ENCODE assay signal across 8 mouse cellular contexts in the genomic region with DNA sequence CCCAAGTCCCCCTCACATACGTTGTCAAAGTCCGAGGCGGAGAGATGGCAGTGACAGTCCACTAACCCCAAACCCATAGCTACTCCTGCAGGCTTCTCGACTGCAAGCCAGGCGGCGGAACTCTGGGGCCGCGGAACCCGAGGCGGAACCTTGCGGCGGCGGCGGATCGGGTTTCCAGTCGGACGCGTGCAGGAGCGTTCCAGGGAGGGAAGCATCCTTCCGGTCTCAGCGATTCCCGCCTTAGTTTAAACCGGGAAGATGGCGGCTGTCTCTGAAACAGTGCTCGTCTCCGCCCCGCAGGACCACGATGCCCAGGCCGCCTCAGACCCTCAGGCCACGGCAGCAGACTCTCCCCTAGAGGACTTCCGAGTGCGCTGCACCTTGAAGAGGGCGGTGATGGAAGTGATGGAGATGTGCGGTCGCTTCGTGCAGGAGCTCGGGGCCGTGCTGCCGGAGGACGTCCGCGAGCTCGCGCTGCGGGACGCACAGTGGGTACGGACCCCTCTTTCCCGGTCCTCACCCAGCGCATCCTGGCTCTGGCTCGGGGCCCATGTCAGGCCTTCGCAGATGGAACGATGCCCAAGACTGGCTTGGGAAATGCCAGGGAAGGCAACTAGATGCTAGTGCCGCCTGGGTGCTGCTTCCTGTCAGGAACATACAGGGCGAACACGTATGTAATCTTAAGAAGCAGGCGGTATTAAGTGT. TPM values are rescaled to one million over a fixed set of nuclear protein-coding genes. Genes with fewer than 3 reads are reported as not detected.
DNase-seq lines count a peak whose midpoint lies in the region; ATAC-seq and TF ChIP-seq lines count a peak whose summit lies in the region.

A gene (minus strand): TSS at position 152 of the 705 bp plus-strand sequence.
A gene (plus strand): TSS at position 232 of the 705 bp plus-strand sequence.

- H3K9me3 ChIP-seq in hindbrain, embryonic 12.5 days (replicated peaks): no peaks in the 10 kb centered on the region

- ATAC-seq in Patski: peak; percentile 87
- ATAC-seq in hindbrain, embryonic 12.5 days (ENCODE audit: low FRiP score): peak; percentile 91

- H3K4me2 ChIP-seq in hindbrain, embryonic 12.5 days (replicated peaks): peak within 1 kb of the TSS; percentile 95

- POLR2A ChIA-PET in Patski (lab: Charles Lee): interaction anchor here (0.7 to 2.2 kb wide), 4 partner anchors 14 to 118 kb away, joined by 3 to 5 read pairs (median 4); no protein-coding TSS in a partner anchor

- H3K27ac ChIP-seq in hindbrain, embryonic 12.5 days: peak within 1 kb of the TSS; percentile 44; the same call in 1 of the 2 replicates

- peak within 1 kb of the TSS; percentile 76 for H3K9ac ChIP-seq in hindbrain, embryonic 12.5 days

- peaks cover 18% of the 10 kb centered on the region for H3K4me1 ChIP-seq in hindbrain, embryonic 12.5 days

- WGBS in hindbrain, embryonic 12.5 days: under 1% methylated on average over 54 of the region's 56 CpGs

- CTCF ChIA-PET in Patski (lab: Charles Lee): interaction anchor here (0.9 to 3.0 kb wide), 5 partner anchors 10 to 118 kb away, joined by 3 to 11 read pairs (median 4); no protein-coding TSS in a partner anchor

- peak within 1 kb of the TSS; percentile 86 for H3K4me3 ChIP-seq in hindbrain, embryonic 12.5 days

- in situ Hi-C loops in Patski (cut with MboI; ENCODE audit: low pct_unique_long_range_greater_than_20kb): loop anchor here (5.0 kb wide), 2 partner anchors 56 to 121 kb away; no protein-coding TSS in a partner anchor

- H3K27me3 ChIP-seq in Patski: no peaks in the 10 kb centered on the region
- no peaks in the 10 kb centered on the region; the same call in 1 of the 2 replicates for H3K27me3 ChIP-seq in hindbrain, embryonic 12.5 days

- no peak for DNase-seq in Patski (ENCODE audit: low read depth, low spot score)
- DNase-seq in cerebellum, postnatal 10 days: peak; percentile 95 to 96
- peak; percentile 81 to 90 for DNase-seq in frontal cortex, postnatal 10 days (ENCODE audit: low spot score in 2 of 2)
- DNase-seq in layer of hippocampus, postnatal 14 days (ENCODE audit: low spot score in 2 of 2): peak; percentile 92 to 94
- DNase-seq in lung, postnatal 10 days: peak; percentile 94
- DNase-seq in ovary, postnatal 14 days (ENCODE audit: low spot score): peak; percentile 93
- peak; percentile 82 to 92 for DNase-seq in thymus, postnatal 10 days (ENCODE audit: low spot score in 2 of 2)

- TF ChIP-seq CTCF in Patski (IDR thresholded peaks at IDR 0.05): no peak

- H3K36me3 ChIP-seq in hindbrain, embryonic 12.5 days: peaks cover 20% of the 10 kb centered on the region

RNA-seq across cellular contexts. Expression of the first gene that starts in this region (rescaled TPM):
- 18.7 TPM for polyA plus RNA-seq in Patski (2021)
- 14.5 and 17.6 TPM in 2 replicates for polyA plus RNA-seq in hindbrain, embryonic 12.5 days (2016; fragmentation: Nextera tagmentation; extraction: Ambion mirVana)
- 10 to 100 TPM; 30.0 to 42.1 TPM for total RNA-seq in layer of hippocampus, postnatal 14 days (2021)

RNA-seq across cellular contexts. Expression of the second gene that starts in this region (rescaled TPM):
- 7.1 TPM for polyA plus RNA-seq in Patski (2021)
- 12.6 and 15.8 TPM in 2 replicates for polyA plus RNA-seq in hindbrain, embryonic 12.5 days (2016; fragmentation: Nextera tagmentation; extraction: Ambion mirVana)
- 1 to 10 TPM in 1 of 2 experiments, under 1 TPM in 1; 0.60 to 1.2 TPM for total RNA-seq in layer of hippocampus, postnatal 14 days (2021)
